Mouse (Mus musculus) CH12.LX (cell line): ENCODE measurements at regions not wholly inside any gene's neighbourhood (a gene's known extent, or its start where the extent isn't known, plus 50 kb on each side); places are given as distances from the start of the nearest gene placed in this dataset.

ENCODE experiments used
- DNase-seq: peaks from one replicate; pipeline ENCODE4 v3.0.0-alpha.2; 2013; ENCODE audit errors: extremely low read depth
- H3K27ac ChIP-seq: 2 replicates; pipeline ENCODE4 v1.5.1; 2012; ENCODE audit warnings: low read depth, mild to moderate bottlenecking, control low read depth, moderate library complexity; ENCODE audit not compliant: insufficient read depth
- H3K27me3 ChIP-seq: replicated peaks from 2 replicates; pipeline ENCODE3; 2012; ENCODE audit warnings: inconsistent platforms
- H3K36me3 ChIP-seq, 2 experiments: replicated peaks in 1 of 2; 2 replicates each; pipeline versions ENCODE3 to v1.6.1; 2012; ENCODE audit warnings: inconsistent platforms in 1 of 2, low read length in 1 of 2, mild to moderate bottlenecking in 1 of 2, mixed read lengths in 1 of 2, moderate library complexity in 1 of 2; ENCODE audit not compliant: control insufficient read depth in 1 of 2, insufficient read depth in 1 of 2
- H3K4me1 ChIP-seq, 2 experiments: 2 replicates each; pipeline ENCODE4 v1.6.1; 2012; ENCODE audit warnings: inconsistent platforms in 1 of 2, moderate library complexity in 1 of 2; ENCODE audit not compliant: insufficient read depth in 2 of 2, control insufficient read depth in 1 of 2
- H3K4me2 ChIP-seq: 2 replicates; pipeline ENCODE4 v1.6.1; 2012; ENCODE audit warnings: low read depth, mild to moderate bottlenecking, control low read depth; ENCODE audit not compliant: poor library complexity, insufficient read depth, severe bottlenecking
- H3K4me3 ChIP-seq, 3 experiments: fragments of 150-350 bp in 1 of 3; sonication (generic) in 1 of 3; replicated peaks in 1 of 3; 2 replicates each; pipeline versions ENCODE3 to v1.5.1; 2011 to 2012; ENCODE audit warnings: low read depth in 2 of 3, low read length in 2 of 3, mild to moderate bottlenecking in 2 of 3, moderate library complexity in 2 of 3, control low read depth in 1 of 3, improper control_type of control experiment in 1 of 3, inconsistent platforms in 1 of 3, mixed read lengths in 1 of 3; ENCODE audit not compliant: poor library complexity in 1 of 3
- H3K79me2 ChIP-seq: replicated peaks from 2 replicates; pipeline ENCODE4 v1.6.1; 2012; ENCODE audit warnings: mild to moderate bottlenecking, moderate library complexity; ENCODE audit not compliant: control insufficient read depth, poor library complexity, insufficient read depth, severe bottlenecking; ENCODE audit errors: extremely low read depth
- H3K9ac ChIP-seq: 2 replicates; pipeline ENCODE4 v1.6.1; 2012; ENCODE audit warnings: low read depth, mild to moderate bottlenecking, control low read depth, moderate library complexity; ENCODE audit not compliant: insufficient read depth
- H3K9me3 ChIP-seq: replicated peaks from 2 replicates; pipeline ENCODE3; 2012; ENCODE audit warnings: low read length, inconsistent platforms, mixed read lengths
- CHD1 ChIP-seq: IDR thresholded peaks from 2 replicates; pipeline ENCODE4 v1.6.1; 2012; ENCODE audit warnings: low read depth, low read length, improper control_type of control experiment, inconsistent platforms
- CHD2 ChIP-seq: IDR thresholded peaks from 2 replicates; pipeline ENCODE4 v1.6.1; 2011; ENCODE audit warnings: low read length, improper control_type of control experiment
- ELF1 ChIP-seq: IDR thresholded peaks from 2 replicates; pipeline ENCODE4 v1.6.1; 2014; ENCODE audit warnings: low read depth, mild to moderate bottlenecking, inconsistent platforms, low read length, improper control_type of control experiment
- EP300 ChIP-seq: IDR thresholded peaks from 2 replicates; pipeline ENCODE4 v1.6.1; 2011; ENCODE audit warnings: low read length, improper control_type of control experiment
- ETS1 ChIP-seq: conservative IDR thresholded peaks from 2 replicates; pipeline ENCODE4 v1.6.1; 2012; ENCODE audit warnings: low read depth, mild to moderate bottlenecking, inconsistent platforms, low read length, improper control_type of control experiment, moderate library complexity
- HCFC1 ChIP-seq: IDR thresholded peaks from 2 replicates; pipeline ENCODE4 v1.6.1; 2012; ENCODE audit warnings: low read depth, mild to moderate bottlenecking, inconsistent platforms, low read length, improper control_type of control experiment
- KAT2A ChIP-seq: IDR thresholded peaks from 2 replicates; pipeline ENCODE4 v1.6.1; 2012; ENCODE audit warnings: low read length, improper control_type of control experiment, inconsistent platforms; ENCODE audit not compliant: insufficient replicate concordance
- MAFK ChIP-seq: IDR thresholded peaks from 2 replicates; pipeline ENCODE4 v1.6.1; 2011; ENCODE audit warnings: low read length, improper control_type of control experiment; ENCODE audit not compliant: insufficient replicate concordance
- MXI1 ChIP-seq: IDR thresholded peaks from 2 replicates; pipeline ENCODE4 v1.6.1; 2011; ENCODE audit warnings: mild to moderate bottlenecking, low read depth, low read length, improper control_type of control experiment
- NRF1 ChIP-seq: IDR thresholded peaks from 2 replicates; pipeline ENCODE4 v1.6.1; 2014; ENCODE audit warnings: low read depth, mild to moderate bottlenecking, inconsistent platforms, low read length, improper control_type of control experiment, moderate library complexity
- POLR2AphosphoS2 ChIP-seq: IDR thresholded peaks from 2 replicates; pipeline ENCODE4 v1.6.1; 2011; ENCODE audit warnings: low read depth, low read length, improper control_type of control experiment
- RAD21 ChIP-seq: IDR thresholded peaks from 2 replicates; pipeline ENCODE4 v1.6.1; 2011; ENCODE audit warnings: low read depth, mild to moderate bottlenecking, low read length, improper control_type of control experiment, moderate library complexity
- RCOR1 ChIP-seq: conservative IDR thresholded peaks from 2 replicates; pipeline ENCODE4 v1.6.1; 2012; ENCODE audit warnings: low read depth, mild to moderate bottlenecking, inconsistent platforms, low read length, improper control_type of control experiment
- SMC3 ChIP-seq: IDR thresholded peaks from 2 replicates; pipeline ENCODE4 v1.6.1; 2011; ENCODE audit warnings: low read depth, low read length, improper control_type of control experiment
- TCF12 ChIP-seq: IDR thresholded peaks from 2 replicates; pipeline ENCODE4 v1.6.1; 2014; ENCODE audit warnings: low read depth, mild to moderate bottlenecking, inconsistent platforms, low read length, improper control_type of control experiment
- ZKSCAN1 ChIP-seq: IDR thresholded peaks from 2 replicates; pipeline ENCODE4 v1.6.1; 2012; ENCODE audit warnings: low read depth, inconsistent platforms, low read length, improper control_type of control experiment, borderline replicate concordance
- ZMIZ1 ChIP-seq: IDR thresholded peaks from 2 replicates; pipeline ENCODE4 v1.6.1; 2012; ENCODE audit warnings: low read depth, mild to moderate bottlenecking, inconsistent platforms, low read length, improper control_type of control experiment
- dilution Hi-C: fragments of 300-500 bp; cut with MboI; formaldehyde crosslinking; loops from 2 replicates; pipeline ENCODE4 v1.14.3; 2020; ENCODE audit warnings: low sequenced_read_pairs; ENCODE audit not compliant: extremely low pct_unique_long_range_greater_than_20kb, extremely low pct_ligation_motif_present
- in situ Hi-C: fragments of 300-500 bp; cut with MboI; formaldehyde crosslinking; loops from 3 replicates; pipeline ENCODE4 v1.14.3; 2019; ENCODE audit warnings: low sequenced_read_pairs, low pct_ligation_motif_present, low pct_unique_long_range_greater_than_20kb, mixed read lengths

- DNase-seq = no peak
- Histone ChIP-seq H3K79me2 (no peaks in the 10 kb centered on the region), H3K36me3 (no peaks in the 10 kb centered on the region), H3K4me1 (no peaks in the 10 kb centered on the region), H3K9me3 (peaks cover 5% of the 10 kb centered on the region), H3K9ac (no peak overlapping the region), H3K27me3 (no peaks in the 10 kb centered on the region), H3K4me3 (no peak overlapping the region), H3K4me2 (no peak overlapping the region), H3K27ac (no peak overlapping the region)
- in situ Hi-C loops (no loop called here), dilution Hi-C loops (no loop called here)
- no peak for TF ChIP-seq MXI1
- no peak for TF ChIP-seq RCOR1
- TF ChIP-seq ELF1 = no peak
- no peak for TF ChIP-seq NRF1
- no peak for TF ChIP-seq KAT2A
- TF ChIP-seq SMC3 = no peak
These were observed 208.5 kb upstream of the Pkn2 start for GRCm38 (mm10) chr3:143090316-143090715.

DNA sequence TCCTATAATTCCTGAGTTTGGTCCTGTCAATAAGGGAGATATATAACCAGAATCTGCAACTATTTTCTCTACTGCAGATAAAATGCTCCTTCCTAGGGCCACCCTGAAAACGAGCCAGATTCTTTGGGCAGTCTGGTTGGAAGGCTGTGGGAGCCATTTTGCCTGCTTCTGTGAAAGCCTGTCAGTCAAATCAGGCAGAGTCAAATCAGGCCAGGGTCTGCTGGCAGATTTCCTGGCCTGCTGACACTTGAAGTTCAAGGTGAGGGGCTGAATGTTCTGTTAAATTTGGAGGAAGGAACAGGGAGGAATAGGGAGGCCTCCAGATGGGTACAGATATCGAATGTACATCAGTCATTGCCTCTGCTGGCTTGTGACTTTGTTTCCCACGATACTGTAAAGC is 206.0 kb upstream of the Pkn2 start:
- no peak for DNase-seq
- Histone ChIP-seq H3K9me3 (peaks cover 5% of the 10 kb centered on the region), H3K79me2 (no peaks in the 10 kb centered on the region), H3K4me3 (no peak overlapping the region), H3K4me2 (no peak overlapping the region), H3K9ac (no peak overlapping the region), H3K36me3 (no peaks in the 10 kb centered on the region), H3K27ac (no peak overlapping the region), H3K4me1 (no peaks in the 10 kb centered on the region), H3K27me3 (no peaks in the 10 kb centered on the region)
- in situ Hi-C loops (no loop called here), dilution Hi-C loops (no loop called here)
- TF ChIP-seq ZKSCAN1 = no peak
- no peak for TF ChIP-seq EP300
- TF ChIP-seq CHD1 = no peak
- TF ChIP-seq CHD2 = no peak
- no peak for TF ChIP-seq POLR2AphosphoS2
- TF ChIP-seq HCFC1 = no peak
- no peak for TF ChIP-seq ZMIZ1
- no peak for TF ChIP-seq MAFK
- no peak for TF ChIP-seq RAD21
- no peak for TF ChIP-seq TCF12
- no peak for TF ChIP-seq RCOR1

DNA sequence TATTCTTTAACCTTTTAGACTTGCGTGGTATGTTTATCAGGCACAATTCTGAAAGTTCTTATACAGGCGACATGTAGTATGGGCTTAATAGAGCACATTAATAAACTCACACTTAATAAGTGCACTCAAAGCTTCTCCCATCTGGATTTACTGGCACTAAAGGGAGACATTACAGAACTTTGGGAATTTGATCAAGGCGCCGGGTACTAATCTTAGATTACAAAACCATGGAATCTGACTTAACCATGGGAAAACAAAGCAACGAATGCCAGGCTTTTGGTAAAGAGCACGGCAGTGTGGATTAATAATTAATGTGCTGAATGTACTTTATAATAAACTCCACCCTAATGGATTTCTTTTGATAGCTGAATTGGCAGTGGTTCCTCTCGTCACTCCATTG is 196.5 kb upstream of the Pkn2 start:
- dilution Hi-C loops = no loop called here
- in situ Hi-C loops = no loop called here

More for the DNA sequence above, 196.5 kb upstream of the Pkn2 start:
- Histone ChIP-seq H3K36me3 (no peaks in the 10 kb centered on the region), H3K9me3 (no peaks in the 10 kb centered on the region), H3K4me1 (no peaks in the 10 kb centered on the region), H3K27ac (no peak overlapping the region), H3K79me2 (no peaks in the 10 kb centered on the region), H3K27me3 (no peaks in the 10 kb centered on the region), H3K9ac (no peak overlapping the region), H3K4me3 (no peak overlapping the region), H3K4me2 (no peak overlapping the region)
- TF ChIP-seq ETS1 = no peak
- DNase-seq = no peak
